Mouse (Mus musculus) frontal cortex, postnatal 36 days (tissue): Measurements from ENCODE around the gene Gm20388.

ENCODE experiments used
- DNase-seq, 2 experiments: peaks; one replicate each; pipeline ENCODE4 v3.0.0; 2022; ENCODE audit warnings: low spot score in 2 of 2

Gene Gm20388

GRCm38 (mm10) chr8:121224709-121225108, 1314.1 kb downstream of the Gm20388 start:
- DNase-seq, result no peak

- peak; percentile 36 to 61 for DNase-seq
Measured at GRCm38 (mm10) chr8:121227756-121228155, 1317.1 kb downstream of the Gm20388 start.

GRCm38 (mm10) chr8:121228892-121229291, 1318.3 kb downstream of the Gm20388 start:
- no peak for DNase-seq

GRCm38 (mm10) chr8:121229550-121229949, 1318.9 kb downstream of the Gm20388 start:
- DNase-seq, result no peak

GRCm38 (mm10) chr8:121233196-121233595, 1322.6 kb downstream of the Gm20388 start:
- no peak for DNase-seq

- DNase-seq, result no peak
Measured at GRCm38 (mm10) chr8:121234915-121235314, 1324.3 kb downstream of the Gm20388 start.

- no peak for DNase-seq
Measured at GRCm38 (mm10) chr8:121239640-121240039, 1329.0 kb downstream of the Gm20388 start.

- DNase-seq, result no peak
Measured at GRCm38 (mm10) chr8:121241761-121242552, 1331.3 kb downstream of the Gm20388 start.

- no peak for DNase-seq
Measured at GRCm38 (mm10) chr8:121242671-121243070, 1332.0 kb downstream of the Gm20388 start.

GRCm38 (mm10) chr8:121248823-121249222, 1338.2 kb downstream of the Gm20388 start:
- DNase-seq, result no peak

GRCm38 (mm10) chr8:121249433-121249832, 1338.8 kb downstream of the Gm20388 start:
- no peak for DNase-seq

GRCm38 (mm10) chr8:121251089-121251488, 1340.4 kb downstream of the Gm20388 start:
- no peak for DNase-seq

GRCm38 (mm10) chr8:121255727-121256265, 1345.2 kb downstream of the Gm20388 start:
- no peak for DNase-seq

- no peak for DNase-seq
Measured at GRCm38 (mm10) chr8:121258126-121258792, 1347.6 kb downstream of the Gm20388 start.

GRCm38 (mm10) chr8:121262728-121263389, 1352.2 kb downstream of the Gm20388 start:
- DNase-seq, result no peak

GRCm38 (mm10) chr8:121263390-121263775, 1352.7 kb downstream of the Gm20388 start:
- no peak for DNase-seq

- DNase-seq, result no peak
Measured at GRCm38 (mm10) chr8:121264260-121264659, 1353.6 kb downstream of the Gm20388 start.

GRCm38 (mm10) chr8:121271542-121271941, 1360.9 kb downstream of the Gm20388 start:
- DNase-seq, result no peak

- peak in 1 of 2 experiments; percentile 11 for DNase-seq
Measured at GRCm38 (mm10) chr8:121273195-121273594, 1362.6 kb downstream of the Gm20388 start.

GRCm38 (mm10) chr8:121273620-121274019, 1363.0 kb downstream of the Gm20388 start:
- DNase-seq, result peak; percentile 11 to 12

- DNase-seq, result no peak
Measured at GRCm38 (mm10) chr8:121280414-121280813, 1369.8 kb downstream of the Gm20388 start.

- DNase-seq, result no peak
Measured at GRCm38 (mm10) chr8:121289346-121289745, 1378.7 kb downstream of the Gm20388 start.
